Mouse (Mus musculus): ENCODE measurements around the gene Zfp212.

GRCm38 (mm10) chr6:47878133-47878514 lies 42.2 kb upstream of the Zfp212 start:
- TF ChIP-seq POLR2AphosphoS5 (IDR thresholded peaks at IDR 0.05; ENCODE audit: insufficient replicate concordance, low read depth, low read length) = no peak
- no peak for TF ChIP-seq CTCF (IDR thresholded peaks at IDR 0.05; ENCODE audit: low read depth, low read length)
- no peak for TF ChIP-seq TAL1 (conservative IDR thresholded peaks at IDR 0.05; ENCODE audit: low read depth, low read length)
- no peak for TF ChIP-seq GATA2 (IDR thresholded peaks at IDR 0.05; ENCODE audit: borderline replicate concordance, low read depth, low read length)

All from G1E (cell line).